Mouse (Mus musculus): ENCODE data around the gene Rabgef1.

- TF ChIP-seq USF1 (IDR thresholded peaks at IDR 0.05; ENCODE audit: low read depth, low read length) (no peak), POLR2A (IDR thresholded peaks at IDR 0.05; ENCODE audit: control insufficient read depth in 1 of 2, insufficient read depth in 1 of 2, low read depth in 1 of 2, low read length in 2 of 2, poor library complexity in 1 of 2) (no peak), CTCF (IDR thresholded peaks at IDR 0.05 in 2 of 3, conservative IDR thresholded peaks at IDR 0.05 in 1 of 3; ENCODE audit: control insufficient read depth in 1 of 3, insufficient read depth in 1 of 3, low read depth in 2 of 3, low read length in 3 of 3, poor library complexity in 1 of 3, severe bottlenecking in 1 of 3) (no peak), TBP (IDR thresholded peaks at IDR 0.05; ENCODE audit: low read depth, low read length) (no peak), MAX (IDR thresholded peaks at IDR 0.05; ENCODE audit: low read length) (no peak), USF2 (IDR thresholded peaks at IDR 0.05; ENCODE audit: borderline replicate concordance in 1 of 2, insufficient read depth in 1 of 2, low read depth in 1 of 2, low read length in 2 of 2) (no peak)
Measured at GRCm38 (mm10) chr5:130142041-130142440, 29.6 kb upstream of the Rabgef1 start.

Data from MEL (cell line).